Mouse (Mus musculus): ENCODE results near the gene Hoga1. TPM values are rescaled to one million over a fixed set of nuclear protein-coding genes. Genes with fewer than 3 reads are reported as not detected.

Hoga1 gene
- total RNA-seq, 2 experiments from 2014 or later = 1.3 to 2.2 TPM

GRCm38 (mm10) chr19:42115783-42116335 lies 70.4 kb downstream of the Hoga1 start:
- intact Hi-C loops (cut with DNase I) = no loop called here
- no peak for DNase-seq

GRCm38 (mm10) chr19:42118142-42118541 lies 72.7 kb downstream of the Hoga1 start:
- intact Hi-C loops (cut with DNase I) = no loop called here
- DNase-seq = no peak

- intact Hi-C loops (cut with DNase I) = no loop called here
- no peak for DNase-seq
These were observed 73.2 kb downstream of the Hoga1 start for GRCm38 (mm10) chr19:42118596-42118995.

- intact Hi-C loops (cut with DNase I) = no loop called here
- no peak for DNase-seq
These were observed 75.0 kb downstream of the Hoga1 start for GRCm38 (mm10) chr19:42120451-42120850.

Other genes with a start within 250 kb of the Hoga1 start
- gene Arhgap19, start 243.6 kb upstream of the Hoga1 start, total RNA-seq (2021) = 1 to 10 TPM; 4.6 to 4.9 TPM
- 1 to 10 TPM; 2.2 to 3.8 TPM for gene Frat1, start 215.6 kb upstream of the Hoga1 start, total RNA-seq (2021)
- gene Frat2, start 197.5 kb upstream of the Hoga1 start, total RNA-seq (2021) = 1 to 10 TPM; 4.7 to 6.9 TPM
- 10 to 100 TPM; 17.7 to 20.9 TPM for gene Rrp12, start 149.4 kb upstream of the Hoga1 start, total RNA-seq (2021)
- 100 to 1,000 TPM; 116 to 154 TPM for gene Pgam1, start 133.7 kb upstream of the Hoga1 start, total RNA-seq (2021)
- gene Exosc1, start 112.2 kb upstream of the Hoga1 start, total RNA-seq (2021) = 10 to 100 TPM; 13.3 to 15.8 TPM
- gene Zdhhc16, start 112.1 kb upstream of the Hoga1 start, total RNA-seq (2021) = 10 to 100 TPM; 27.6 to 29.4 TPM
- gene Mms19, start 64.5 kb upstream of the Hoga1 start, total RNA-seq (2021) = 10 to 100 TPM; 18.3 to 25.9 TPM
- gene Ubtd1, start 63.8 kb upstream of the Hoga1 start, total RNA-seq (2021) = 10 to 100 TPM; 31.4 to 33.8 TPM
- gene Ankrd2, start 9.6 kb upstream of the Hoga1 start, total RNA-seq (2021) = not detected
- gene 4933411K16Rik, start 6.6 kb downstream of the Hoga1 start, total RNA-seq (2021) = under 1 TPM; 0.24 to 0.37 TPM
- 1 to 10 TPM; 5.9 to 7.4 TPM for gene Morn4, start 40.7 kb downstream of the Hoga1 start, total RNA-seq (2021)
- 10 to 100 TPM; 16.1 to 17.9 TPM for gene Pi4k2a, start 44.9 kb downstream of the Hoga1 start, total RNA-seq (2021)
- 10 to 100 TPM; 10.9 to 13.1 TPM for gene Avpi1, start 83.4 kb downstream of the Hoga1 start, total RNA-seq (2021)
- 10 to 100 TPM; 30.3 to 31.2 TPM for gene Marveld1, start 101.8 kb downstream of the Hoga1 start, total RNA-seq (2021)
- gene Zfyve27, start 118.3 kb downstream of the Hoga1 start, total RNA-seq (2021) = 10 to 100 TPM; 27.6 to 29.6 TPM
- 1 to 10 TPM; 1.0 to 2.3 TPM for gene Sfrp5, start 156.6 kb downstream of the Hoga1 start, total RNA-seq (2021)
- under 1 TPM; 0.29 to 0.30 TPM for gene Golga7b, start 202.0 kb downstream of the Hoga1 start, total RNA-seq (2021)

All from heart, postnatal 10 days (tissue).